In the genomic region with DNA sequence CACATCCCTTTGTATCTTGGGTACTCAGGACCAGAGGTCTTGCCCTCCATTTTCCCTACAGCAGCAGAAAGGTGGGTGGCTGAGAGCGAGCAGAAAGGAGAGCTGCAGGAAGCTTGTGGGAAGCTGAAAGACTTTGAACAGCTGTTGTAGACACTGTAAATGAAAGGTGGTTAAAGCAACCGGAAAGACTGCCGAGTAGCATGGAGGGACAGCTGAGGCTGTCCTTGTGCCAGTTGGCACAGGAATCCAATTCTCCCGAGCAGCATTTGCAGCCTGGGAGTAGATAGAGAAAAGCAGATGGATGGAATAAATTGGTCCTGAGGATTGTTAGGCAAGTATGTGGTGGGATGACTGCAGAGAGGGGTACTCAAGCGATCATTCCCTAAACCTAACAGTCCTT, we compare ENCODE assay signal across 8 mouse cellular contexts.
A peak's percentile ranks its signal among the peaks of the same experiment; 100 is the strongest.
DNase-seq lines count a peak whose midpoint lies in the region; ATAC-seq and TF ChIP-seq lines count a peak whose summit lies in the region.
"Had no signal": no experiment of that assay in that cellular context is flagged by ENCODE, and none has a peak within 500 bp of the region (broad histone marks: within the 10 kb centered on the region; RNA-seq: fewer than 3 reads in every experiment).

No protein-coding gene starts in this region.

- DNase-seq in heart, postnatal 4 days = peak; percentile 6
- DNase-seq in heart, adult 11 months = no peak
- peak; percentile 57 for DNase-seq in cerebellum, adult 18-20 months
- peak; percentile 24 to 27 for DNase-seq in frontal cortex, postnatal 10 days (ENCODE audit: low spot score in 2 of 2)
- no peak for DNase-seq in ovary, postnatal 14 days (ENCODE audit: low spot score)
- DNase-seq in lung, postnatal 0 days (ENCODE audit: low spot score) = no peak

- no peaks in the 10 kb centered on the region for H3K27me3 ChIP-seq in myocyte (ENCODE audit: control insufficient read depth, insufficient read depth, insufficient read length)
- H3K27me3 ChIP-seq in lung, postnatal 0 days (replicated peaks; ENCODE audit: insufficient read depth, low read length) = no peaks in the 10 kb centered on the region

- no peak for ATAC-seq in lung, postnatal 0 days

- H3K79me2 ChIP-seq in myocyte (ENCODE audit: control insufficient read depth, insufficient read depth) = no peaks in the 10 kb centered on the region

- no peaks in the 10 kb centered on the region for H3K36me3 ChIP-seq in myocyte (ENCODE audit: control insufficient read depth, insufficient read depth)
- H3K36me3 ChIP-seq in lung, postnatal 0 days (ENCODE audit: insufficient read depth, low read length) = no peaks in the 10 kb centered on the region

- no peak overlapping the region for H3ac ChIP-seq in myocyte (ENCODE audit: control insufficient read depth, insufficient read length)

- H3K4me2 ChIP-seq in myocyte (ENCODE audit: low read depth) = peak overlapping the region; percentile 29
- no peak overlapping the region for H3K4me2 ChIP-seq in lung, postnatal 0 days (replicated peaks; ENCODE audit: low read depth, low read length)

- TF ChIP-seq POLR2A in myocyte (IDR thresholded peaks at IDR 0.05; ENCODE audit: insufficient read length, low read depth) = no peak

- H3K9me3 ChIP-seq in lung, postnatal 0 days (ENCODE audit: low read length) = no peaks in the 10 kb centered on the region

- TF ChIP-seq EP300 in lung, postnatal 0 days (IDR thresholded peaks at IDR 0.05) = no peak

- H3K9ac ChIP-seq in lung, postnatal 0 days (replicated peaks; ENCODE audit: low read depth) = no peak overlapping the region

- WGBS in lung, postnatal 0 days = 51% methylated on average over 5 of the region's 5 CpGs

- no peaks in the 10 kb centered on the region for H3K4me1 ChIP-seq in lung, postnatal 0 days (ENCODE audit: insufficient read depth, low read depth, low read length)

- no peak overlapping the region for H3K4me3 ChIP-seq in myocyte
- H3K4me3 ChIP-seq in lung, postnatal 0 days (ENCODE audit: low read depth, low read length) = no peak overlapping the region

- H3K27ac ChIP-seq in lung, postnatal 0 days (ENCODE audit: low read length) = no peak overlapping the region
- H3K27ac ChIP-seq: macrophage had no signal

- no peak for TF ChIP-seq CTCF in lung, postnatal 0 days (IDR thresholded peaks at IDR 0.05)

TF ChIP-seq in myocyte, 11 proteins besides CTCF, POLR2A, EP300 and RAD21:
- TF ChIP-seq TCF3 (IDR thresholded peaks at IDR 0.05; ENCODE audit: insufficient read length, low read depth) (no peak), MYOD1 (IDR thresholded peaks at IDR 0.05; ENCODE audit: control insufficient read depth in 1 of 3, insufficient read length in 2 of 3, low read depth in 2 of 3) (peak; percentile 78 to 90 (median 86)), USF1 (IDR thresholded peaks at IDR 0.05; ENCODE audit: low read depth) (no peak), POLR2AphosphoS2 (IDR thresholded peaks at IDR 0.05; ENCODE audit: insufficient read length, low read depth) (no peak), TCF12 (IDR thresholded peaks at IDR 0.05; ENCODE audit: insufficient read depth, poor library complexity, severe bottlenecking) (peak; percentile 58), MAX (IDR thresholded peaks at IDR 0.05; ENCODE audit: low read depth) (no peak), SRF (IDR thresholded peaks at IDR 0.05; ENCODE audit: control insufficient read depth, insufficient read length, low read depth) (no peak), CEBPB (IDR thresholded peaks at IDR 0.05; ENCODE audit: insufficient read depth, poor library complexity, severe bottlenecking) (no peak), MYOG (IDR thresholded peaks at IDR 0.05; ENCODE audit: control insufficient read depth in 1 of 3, insufficient read depth in 1 of 3, insufficient read length in 2 of 3, low read depth in 2 of 3) (peak; percentile 36 to 75 (median 74))
TF ChIP-seq in myocyte: peak in this region for 3.

Comparison
In these comparisons a context has a peak if more than half of its experiments do, and no peak if none do; other contexts are left out.
1. DNase-seq: peak in heart, postnatal 4 days (single experiment), cerebellum, adult 18-20 months (2 of 2) and frontal cortex, postnatal 10 days (2 of 2); none in heart, adult 11 months (single experiment), ovary, postnatal 14 days (single experiment) and lung, postnatal 0 days (single experiment).